8 mouse cellular contexts compared by ENCODE assay signal in the genomic region with DNA sequence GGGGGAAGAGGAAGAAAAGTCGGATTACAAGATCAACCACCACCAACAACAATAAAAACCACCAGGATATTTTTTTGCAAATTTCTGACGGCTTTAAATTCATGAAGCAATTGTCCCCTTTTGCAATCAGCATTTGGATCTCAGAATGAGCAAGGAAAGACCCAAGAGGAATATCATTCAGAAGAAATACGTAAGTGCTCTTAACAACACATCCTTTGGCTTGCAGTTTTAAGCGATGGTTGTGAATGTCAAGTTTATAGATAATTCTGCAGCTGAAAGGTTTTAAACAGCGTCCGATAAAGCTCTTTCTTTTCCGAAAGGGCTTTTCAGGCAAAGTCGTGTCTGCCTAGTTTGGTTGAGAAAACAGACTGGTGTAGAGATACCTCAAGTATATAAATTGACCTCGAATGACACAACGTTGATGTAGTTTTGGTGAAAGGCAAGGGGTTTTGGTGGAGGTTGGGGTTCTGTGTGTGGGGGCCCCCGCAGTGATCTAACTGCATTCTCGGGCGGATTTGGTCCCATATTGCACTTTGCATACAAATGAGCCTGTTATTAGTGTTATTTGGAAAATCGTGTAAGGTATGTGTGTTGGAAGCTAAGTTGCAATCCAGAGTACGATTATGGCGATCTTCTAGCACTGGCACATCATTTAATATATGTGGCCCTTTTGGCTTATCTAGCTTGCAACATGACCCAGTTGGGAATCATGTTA. TPM values are rescaled to one million over a fixed set of nuclear protein-coding genes. Genes with fewer than 3 reads are reported as not detected.
DNase-seq lines count a peak whose midpoint lies in the region; ATAC-seq and TF ChIP-seq lines count a peak whose summit lies in the region.

No protein-coding gene starts in this region.

- peak overlapping the region; percentile 76 for H3K9ac ChIP-seq in heart, adult 2 months (ENCODE audit: low read depth, low read length)
- peak overlapping the region; percentile 94 for H3K9ac ChIP-seq in CH12.LX (ENCODE audit: insufficient read depth, low read depth)
- peak overlapping the region; percentile 88 for H3K9ac ChIP-seq in embryonic facial prominence, embryonic 14.5 days (ENCODE audit: low read depth, low read length)
- peak overlapping the region; percentile 80 for H3K9ac ChIP-seq in kidney, embryonic 15.5 days

- H3K27me3 ChIP-seq in heart, adult 2 months (ENCODE audit: control insufficient read depth, insufficient read depth, low read length), result no peaks in the 10 kb centered on the region
- H3K27me3 ChIP-seq in CH12.LX (replicated peaks), result no peaks in the 10 kb centered on the region
- H3K27me3 ChIP-seq in embryonic facial prominence, embryonic 14.5 days (replicated peaks; ENCODE audit: control insufficient read depth, insufficient read depth, low read length), result no peaks in the 10 kb centered on the region
- H3K27me3 ChIP-seq in kidney, embryonic 15.5 days, result no peaks in the 10 kb centered on the region

- intact Hi-C loops in heart, adult 2 months (cut with DNase I), result loop anchor here (2.0 to 10.0 kb wide), 7 partner anchors 100 to 1171 kb away; a partner anchor contains a TSS
- intact Hi-C loops in heart, postnatal 14 days (cut with DNase I), result loop anchor here (2.0 to 10.0 kb wide), 6 partner anchors 100 to 867 kb away; no protein-coding TSS in a partner anchor

- 0 out of 2 replicates have a peak, but pooled peaks cover 1% of the 10 kb centered on the region for H3K79me2 ChIP-seq in heart, adult 2 months (replicated peaks; ENCODE audit: control insufficient read depth, insufficient read depth, low read length)
- H3K79me2 ChIP-seq in CH12.LX (replicated peaks; ENCODE audit: control insufficient read depth, extremely low read depth, insufficient read depth, poor library complexity, severe bottlenecking), result peaks cover 21% of the 10 kb centered on the region

- no peaks in the 10 kb centered on the region for H3K9me3 ChIP-seq in CH12.LX (replicated peaks; ENCODE audit: low read length)
- H3K9me3 ChIP-seq in embryonic facial prominence, embryonic 14.5 days (ENCODE audit: control insufficient read depth, low read length), result no peaks in the 10 kb centered on the region
- H3K9me3 ChIP-seq in kidney, embryonic 15.5 days (replicated peaks), result no peaks in the 10 kb centered on the region

- WGBS in heart, adult 2 months, result under 1% methylated on average over 16 of the region's 16 CpGs
- under 1% methylated on average over 16 of the region's 16 CpGs for WGBS in embryonic facial prominence, embryonic 14.5 days
- under 1% methylated on average over 16 of the region's 16 CpGs for WGBS in kidney, embryonic 15.5 days

- H3K4me3 ChIP-seq in heart, adult 2 months, result peak overlapping the region; percentile 92
- H3K4me3 ChIP-seq in CH12.LX (replicated peaks in 1 of 3; ENCODE audit: low read depth in 2 of 3, low read length in 2 of 3, poor library complexity in 1 of 3), result peak overlapping the region; percentile 70 to 97 (median 74)
- peak overlapping the region; percentile 85 for H3K4me3 ChIP-seq in embryonic facial prominence, embryonic 14.5 days (ENCODE audit: low read depth, low read length)
- peak overlapping the region; percentile 85 for H3K4me3 ChIP-seq in kidney, embryonic 15.5 days (replicated peaks)

- peak overlapping the region; percentile 93 for H3K27ac ChIP-seq in heart, adult 2 months
- H3K27ac ChIP-seq in CH12.LX (ENCODE audit: insufficient read depth, low read depth), result no peak overlapping the region
- H3K27ac ChIP-seq in embryonic facial prominence, embryonic 14.5 days (replicated peaks; ENCODE audit: low read depth, low read length), result peak overlapping the region; percentile 91; the same call in 1 of the 2 replicates
- H3K27ac ChIP-seq in kidney, embryonic 15.5 days, result peak overlapping the region; percentile 92

- H3K4me1 ChIP-seq in heart, adult 2 months (ENCODE audit: control insufficient read depth, insufficient read depth, low read length), result peaks cover 7% of the 10 kb centered on the region
- peaks cover 2 to 36% of the 10 kb centered on the region in 2 experiments; a peak in 3 of 4 replicates for H3K4me1 ChIP-seq in CH12.LX (ENCODE audit: control insufficient read depth in 1 of 2, insufficient read depth in 2 of 2)
- H3K4me1 ChIP-seq in embryonic facial prominence, embryonic 14.5 days (ENCODE audit: control insufficient read depth, insufficient read depth, low read length), result peaks cover 18% of the 10 kb centered on the region
- H3K4me1 ChIP-seq in kidney, embryonic 15.5 days, result peaks cover 27% of the 10 kb centered on the region

- no peak for TF ChIP-seq RAD21 in CH12.LX (IDR thresholded peaks at IDR 0.05; ENCODE audit: low read depth, low read length)

- peak; percentile 19 to 33 for DNase-seq in heart, adult 2 months
- no peak for DNase-seq in heart, postnatal 14 days
- peak; percentile 16 for DNase-seq in CH12.LX (ENCODE audit: extremely low read depth)
- DNase-seq in embryonic facial prominence, embryonic 14.5 days (ENCODE audit: low spot score), result no peak
- peak; percentile 33 for DNase-seq in neural tube, embryonic 10.5 days (ENCODE audit: extremely low spot score, low spot score)

- H3K4me2 ChIP-seq in CH12.LX (ENCODE audit: insufficient read depth, low read depth, poor library complexity, severe bottlenecking), result peak overlapping the region; percentile 93
- peak overlapping the region; percentile 97 for H3K4me2 ChIP-seq in embryonic facial prominence, embryonic 14.5 days (ENCODE audit: low read depth, low read length)
- peak overlapping the region; percentile 68 for H3K4me2 ChIP-seq in kidney, embryonic 15.5 days

- no peak for TF ChIP-seq EP300 in heart, adult 2 months (IDR thresholded peaks at IDR 0.05; ENCODE audit: insufficient read depth, low read depth, low read length)
- TF ChIP-seq EP300 in CH12.LX (IDR thresholded peaks at IDR 0.05; ENCODE audit: low read length), result no peak

- no peak for TF ChIP-seq CTCF in heart, adult 2 months (IDR thresholded peaks at IDR 0.05)
- no peak for TF ChIP-seq CTCF in CH12.LX (conservative IDR thresholded peaks at IDR 0.05 in 1 of 2, IDR thresholded peaks at IDR 0.05 in 1 of 2; ENCODE audit: low read depth in 2 of 2, low read length in 2 of 2)

- no peak for TF ChIP-seq POLR2A in heart, adult 2 months (IDR thresholded peaks at IDR 0.05; ENCODE audit: insufficient read depth, low read depth, low read length)
- TF ChIP-seq POLR2A in CH12.LX (IDR thresholded peaks at IDR 0.05; ENCODE audit: low read depth, low read length), result no peak

- in situ Hi-C loops in CH12.LX (cut with MboI; ENCODE audit: low pct_ligation_motif_present, low pct_unique_long_range_greater_than_20kb, low sequenced_read_pairs), result loop anchor here (25.0 kb wide), 1 partner anchor 870 kb away; no protein-coding TSS in a partner anchor

- peaks cover 11% of the 10 kb centered on the region for H3K36me3 ChIP-seq in heart, adult 2 months (ENCODE audit: control insufficient read depth, insufficient read depth, low read length)
- H3K36me3 ChIP-seq in CH12.LX (replicated peaks in 1 of 2; ENCODE audit: control insufficient read depth in 1 of 2, insufficient read depth in 1 of 2, low read length in 1 of 2), result no peaks in the 10 kb centered on the region
- no peaks in the 10 kb centered on the region for H3K36me3 ChIP-seq in embryonic facial prominence, embryonic 14.5 days (ENCODE audit: control insufficient read depth, insufficient read depth, low read length)
- no peaks in the 10 kb centered on the region for H3K36me3 ChIP-seq in kidney, embryonic 15.5 days

- dilution Hi-C loops in CH12.LX (cut with MboI; ENCODE audit: extremely low pct_ligation_motif_present, extremely low pct_unique_long_range_greater_than_20kb, low sequenced_read_pairs), result no loop called here

- no peak for ATAC-seq in embryonic facial prominence, embryonic 14.5 days (ENCODE audit: low read depth)
- no peak for ATAC-seq in kidney, embryonic 15.5 days (replicated peaks; ENCODE audit: low FRiP score)
- no peak for ATAC-seq in inflammation-experienced regulatory T-cells, adult 6 months
- no peak for ATAC-seq in megakaryocyte-erythroid progenitor cell, adult 5-6 weeks (replicated peaks; ENCODE audit: low FRiP score, low TSS enrichment, poor library complexity, severe bottlenecking)

TF ChIP-seq in CH12.LX, 34 proteins besides CTCF, POLR2A, EP300 and RAD21:
- TF ChIP-seq CHD1 (IDR thresholded peaks at IDR 0.05; ENCODE audit: low read depth, low read length) (peak; percentile 97), BHLHE40 (IDR thresholded peaks at IDR 0.05; ENCODE audit: low read depth, low read length) (no peak), JUND (conservative IDR thresholded peaks at IDR 0.05; ENCODE audit: low read depth, low read length) (no peak), MXI1 (IDR thresholded peaks at IDR 0.05; ENCODE audit: low read depth, low read length) (peak; percentile 80), KAT2A (IDR thresholded peaks at IDR 0.05; ENCODE audit: insufficient replicate concordance, low read length) (no peak), USF2 (conservative IDR thresholded peaks at IDR 0.05; ENCODE audit: low read depth, low read length) (no peak), ELF1 (IDR thresholded peaks at IDR 0.05; ENCODE audit: low read depth, low read length) (no peak), E2F4 (IDR thresholded peaks at IDR 0.05; ENCODE audit: insufficient replicate concordance, low read depth, low read length) (no peak), HCFC1 (IDR thresholded peaks at IDR 0.05; ENCODE audit: low read depth, low read length) (peak; percentile 33; the same call in 1 of the 2 replicates), SIN3A (IDR thresholded peaks at IDR 0.05; ENCODE audit: low read length) (peak; percentile 94)

RNA-seq across cellular contexts. Expression of a gene that starts 2.6 kb away (rescaled TPM):
- total RNA-seq in heart, adult 2 months (2021), result 10 to 100 TPM; 20.2 to 24.5 TPM
- 7.3 and 11.5 TPM in 2 replicates for polyA plus RNA-seq in heart, adult 2 months (2012; rRNA removed)
- total RNA-seq in heart, postnatal 14 days (2021), result 10 to 100 TPM; 46.7 to 50.0 TPM
- total RNA-seq in CH12.LX (2012; rRNA removed) (3.2 and 4.5 TPM in 2 replicates), CH12.LX (2014; rRNA removed) (6.1 and 7.8 TPM in 2 replicates)
- polyA plus RNA-seq in CH12.LX (2012; ENCODE audit: insufficient read length, low read depth), result 10.9 and 14.2 TPM in 2 replicates
- 16.1 and 17.6 TPM in 2 replicates for polyA plus RNA-seq in embryonic facial prominence, embryonic 14.5 days (2014; fragmentation: Nextera tagmentation; extraction: Ambion mirVana)
- polyA plus RNA-seq in kidney, embryonic 15.5 days (2015; fragmentation: Nextera tagmentation; extraction: Ambion mirVana), result 38.9 and 39.8 TPM in 2 replicates
- 10 to 100 TPM; 42.0 to 59.1 (median 56.1) TPM for polyA plus RNA-seq in inflammation-experienced regulatory T-cells, adult 6 months (2017; shearing (Covaris generic))
- total RNA-seq in megakaryocyte-erythroid progenitor cell, adult 5-6 weeks (2014; fragmentation: Nextera tagmentation), result 32.7 and 37.0 TPM in 2 replicates
- total RNA-seq in megakaryocyte-erythroid progenitor cell, adult 5-6 weeks (2017), result 28.1 and 31.7 TPM in 2 replicates

Comparison
In these comparisons a context has a peak if more than half of its experiments do, and no peak if none do; other contexts are left out.
1. DNase-seq: peak in heart, adult 2 months (2 of 2), CH12.LX (single experiment) and neural tube, embryonic 10.5 days (single experiment); none in heart, postnatal 14 days (0 of 2) and embryonic facial prominence, embryonic 14.5 days (single experiment).
2. Peak in every context shown above with its lines, with median percentiles within 50 percentile points of each other: H3K4me3 ChIP-seq, H3K9ac ChIP-seq and H3K4me2 ChIP-seq.